Mouse (Mus musculus) brain, embryonic 14.5 days (tissue): ENCODE measurements around the gene Tmem184b. TPM values are rescaled to one million over a fixed set of nuclear protein-coding genes. Genes with fewer than 3 reads are reported as not detected.
A peak's percentile ranks its signal among the peaks of the same experiment; 100 is the strongest.

Experiments used
- DNase-seq: peaks from one replicate; pipeline ENCODE4 v3.0.0-alpha.2; 2011; ENCODE audit warnings: low read depth
- CTCF ChIP-seq: fragments of 200-500 bp; IDR thresholded peaks from 2 replicates; pipeline ENCODE4 v1.5.1; 2012; ENCODE audit warnings: inconsistent platforms, mild to moderate bottlenecking, moderate library complexity, borderline replicate concordance; ENCODE audit not compliant: insufficient read depth, insufficient read length; ENCODE audit errors: extremely low read depth
- POLR2A ChIP-seq: fragments of 200-500 bp; IDR thresholded peaks from 2 replicates; pipeline ENCODE4 v1.6.1; 2012; ENCODE audit warnings: mild to moderate bottlenecking, inconsistent platforms, borderline replicate concordance; ENCODE audit not compliant: poor library complexity, insufficient read depth, insufficient read length, severe bottlenecking; ENCODE audit errors: extremely low read depth
- polyA plus RNA-seq: library from polyadenylated mRNA; depleted of rRNA; stranded (reverse); fragments of >200 nt; gene quantifications from 2 replicates; pipeline ENCODE4 v1.2.3, GENCODE M21; 2012; rRNA removed

Tmem184b gene
- polyA plus RNA-seq, result 52.3 and 70.7 TPM in 2 replicates

DNA sequence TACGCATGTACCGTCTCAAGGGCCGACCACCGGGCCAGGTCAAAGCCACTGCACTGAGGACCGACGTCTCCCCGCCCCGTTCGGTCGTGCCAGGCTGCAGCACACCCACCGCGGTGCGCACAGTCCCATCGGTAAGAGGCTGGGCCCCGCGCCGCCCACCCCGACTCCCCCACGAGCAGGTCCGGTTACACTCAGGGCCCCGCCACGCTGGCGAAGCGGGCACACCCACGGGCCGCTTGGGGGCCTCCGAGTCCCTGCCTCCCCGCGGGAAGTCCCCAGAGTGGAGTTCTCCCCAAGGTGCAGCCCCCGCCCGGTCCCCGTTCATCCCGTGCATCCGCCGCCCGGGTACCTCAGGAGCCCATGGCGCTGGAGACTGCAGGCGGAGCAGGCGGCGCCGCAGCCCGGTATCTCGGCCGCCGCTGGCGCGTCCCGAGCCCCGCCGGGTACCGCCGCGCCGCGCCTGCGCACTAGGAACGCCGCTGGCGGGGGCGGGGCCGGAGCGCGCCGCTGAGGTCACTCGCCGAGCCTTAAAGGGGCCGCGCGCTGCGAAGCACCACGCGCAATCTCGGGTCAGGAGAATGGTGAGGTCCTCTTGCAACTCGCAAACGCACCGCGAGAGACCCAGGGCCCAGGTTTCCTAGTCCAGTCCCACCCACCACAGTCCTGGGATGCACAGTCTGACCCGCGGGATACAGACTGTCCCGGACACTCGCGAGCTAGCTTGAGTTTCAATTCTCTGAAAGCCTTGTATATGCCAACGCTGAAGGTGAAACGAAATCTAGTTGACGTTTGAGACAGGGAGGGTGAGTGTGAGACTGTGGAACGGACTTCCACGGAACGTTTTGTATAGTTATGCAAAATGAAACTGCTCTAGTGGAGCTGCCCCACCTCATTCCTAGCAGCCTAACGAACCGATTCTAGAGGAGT is at the start of gene Tmem184b:
TSS of gene Tmem184b (minus strand) at position 734 of the 927 bp plus-strand sequence.
- TF ChIP-seq POLR2A (peak; percentile 97), CTCF (no peak)
- DNase-seq, result peak; percentile 92

GRCm38 (mm10) chr15:79448041-79448440 is 44.7 kb upstream of the Tmem184b start:
- no peak for TF ChIP-seq POLR2A
- TF ChIP-seq CTCF, result no peak

DNA sequence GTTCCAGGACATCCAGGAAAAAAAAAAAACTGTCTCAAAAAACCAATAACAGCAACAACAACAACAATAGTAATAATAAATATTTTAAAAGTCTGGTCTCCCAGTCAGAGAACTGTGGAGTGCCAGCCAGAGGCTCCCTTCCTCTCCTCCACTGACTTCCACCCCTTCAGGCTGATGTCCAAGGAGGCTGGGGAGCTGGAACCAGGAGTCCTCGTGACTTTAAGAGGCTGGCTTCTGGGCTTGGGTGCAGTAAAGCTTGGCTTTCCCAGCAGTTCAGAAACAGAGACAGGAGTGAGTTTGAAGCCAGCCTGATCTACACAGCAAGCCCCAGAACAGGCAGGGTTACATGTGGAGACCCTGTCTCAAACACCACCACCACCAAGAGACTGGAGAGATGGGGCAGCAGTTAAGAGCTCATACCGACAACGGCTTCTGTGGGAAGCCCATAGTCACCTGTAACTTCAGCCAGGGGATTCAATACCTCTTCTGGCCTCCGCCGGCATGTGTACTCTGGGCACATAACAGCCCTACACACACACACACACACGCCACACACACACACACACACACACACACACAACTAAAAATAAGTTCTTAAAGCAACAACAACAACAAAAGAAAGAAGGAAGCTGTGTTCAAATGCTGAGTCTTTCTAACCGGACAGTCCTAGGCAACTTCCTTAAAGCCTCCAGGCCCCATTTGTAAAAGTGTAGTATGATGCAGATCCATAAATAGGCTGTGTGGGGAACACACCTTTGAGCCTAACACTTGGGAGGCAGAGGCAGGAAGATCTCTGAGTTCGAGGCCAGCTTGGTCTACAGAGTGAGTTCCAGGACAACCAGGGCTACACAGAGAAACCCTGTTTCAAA is 42.7 kb upstream of the Tmem184b start:
- no peak for DNase-seq
- TF ChIP-seq CTCF (no peak), POLR2A (no peak)

More at GRCm38 (mm10) chr15:79448041-79448440, 44.7 kb upstream of the Tmem184b start:
- DNase-seq, result no peak

DNA sequence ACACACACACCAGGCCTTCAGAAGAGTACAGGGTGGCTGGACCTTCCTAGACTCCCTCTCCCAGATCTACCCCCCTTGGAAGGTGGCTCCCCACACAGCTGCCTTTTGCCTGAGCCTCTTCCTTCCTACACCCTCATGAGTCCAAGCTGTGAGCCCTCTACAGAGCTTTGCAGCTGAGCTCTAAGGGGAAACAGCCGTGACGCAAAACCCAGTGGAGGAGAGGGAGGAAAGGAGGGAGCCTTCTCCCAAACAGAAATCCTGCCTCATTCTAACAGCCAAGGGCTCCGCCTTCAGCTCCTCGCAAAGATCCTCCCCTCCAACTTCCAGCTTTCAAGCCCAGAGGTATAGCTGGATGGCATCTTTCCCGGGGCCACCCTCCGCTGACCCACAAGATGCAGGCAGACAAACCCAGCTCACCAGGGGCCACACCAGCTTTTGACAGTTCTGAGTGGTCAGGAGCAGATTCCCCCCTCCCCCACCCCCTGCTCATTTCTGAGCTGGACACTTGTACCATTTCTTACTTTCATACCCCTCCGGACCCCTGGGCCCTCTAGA is 40.6 kb upstream of the Tmem184b start:
- no peak for DNase-seq
- TF ChIP-seq POLR2A, result no peak
- no peak for TF ChIP-seq CTCF

- TF ChIP-seq CTCF, result no peak
- TF ChIP-seq POLR2A, result no peak
- no peak for DNase-seq
Observed at GRCm38 (mm10) chr15:79442961-79443518, 39.7 kb upstream of the Tmem184b start.

GRCm38 (mm10) chr15:79442257-79442611 is 38.9 kb upstream of the Tmem184b start:
- DNase-seq, result no peak
- TF ChIP-seq POLR2A (no peak), CTCF (no peak)

DNA sequence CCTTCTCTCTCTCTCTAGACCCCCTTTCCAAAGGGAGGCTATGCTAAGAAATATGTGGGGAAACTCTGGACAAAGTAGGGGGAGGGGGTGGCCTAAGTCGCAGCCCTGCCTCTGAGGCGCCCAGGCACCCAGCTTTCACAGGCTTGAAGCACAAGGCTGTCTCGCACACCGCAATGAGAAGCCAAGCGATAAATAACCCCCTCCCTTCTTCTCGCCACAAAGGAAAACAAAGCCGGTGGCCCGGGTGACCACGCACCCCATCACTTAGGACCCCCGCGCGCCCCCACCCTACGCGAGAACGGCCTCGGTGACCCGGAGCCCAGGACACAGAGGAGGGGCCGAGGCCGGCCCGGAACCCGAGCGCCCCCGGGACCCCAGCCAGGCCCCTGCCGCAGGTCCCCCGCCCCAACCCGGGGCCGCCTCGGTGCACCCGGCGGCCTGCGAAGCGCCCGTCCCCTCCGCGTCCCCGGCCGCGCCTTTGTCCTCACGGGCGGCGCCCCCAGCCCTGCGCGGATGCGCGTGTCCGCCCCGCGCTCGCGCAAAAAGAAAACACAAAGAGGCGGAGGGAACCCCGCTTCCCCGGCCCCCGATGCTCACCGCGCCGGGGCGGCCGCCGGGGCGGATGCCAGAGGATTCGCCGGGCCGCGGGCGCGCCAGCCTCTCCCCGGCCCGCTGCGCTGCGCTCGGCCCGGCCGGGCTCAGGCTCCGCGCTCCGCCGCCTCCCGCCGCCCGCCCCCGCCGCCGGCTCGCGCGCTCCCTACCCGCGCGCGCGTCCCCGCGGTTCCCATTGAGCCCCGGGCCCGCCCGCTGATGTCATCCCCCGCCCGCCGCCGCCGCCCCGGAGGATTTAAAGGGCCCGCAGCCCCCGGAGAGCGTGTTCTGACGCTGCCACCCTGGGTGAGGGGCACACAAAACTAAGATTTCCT is 38.2 kb upstream of the Tmem184b start:
- peak; percentile 78 for TF ChIP-seq POLR2A
- TF ChIP-seq CTCF, result no peak
- DNase-seq, result peak; percentile 89

DNA sequence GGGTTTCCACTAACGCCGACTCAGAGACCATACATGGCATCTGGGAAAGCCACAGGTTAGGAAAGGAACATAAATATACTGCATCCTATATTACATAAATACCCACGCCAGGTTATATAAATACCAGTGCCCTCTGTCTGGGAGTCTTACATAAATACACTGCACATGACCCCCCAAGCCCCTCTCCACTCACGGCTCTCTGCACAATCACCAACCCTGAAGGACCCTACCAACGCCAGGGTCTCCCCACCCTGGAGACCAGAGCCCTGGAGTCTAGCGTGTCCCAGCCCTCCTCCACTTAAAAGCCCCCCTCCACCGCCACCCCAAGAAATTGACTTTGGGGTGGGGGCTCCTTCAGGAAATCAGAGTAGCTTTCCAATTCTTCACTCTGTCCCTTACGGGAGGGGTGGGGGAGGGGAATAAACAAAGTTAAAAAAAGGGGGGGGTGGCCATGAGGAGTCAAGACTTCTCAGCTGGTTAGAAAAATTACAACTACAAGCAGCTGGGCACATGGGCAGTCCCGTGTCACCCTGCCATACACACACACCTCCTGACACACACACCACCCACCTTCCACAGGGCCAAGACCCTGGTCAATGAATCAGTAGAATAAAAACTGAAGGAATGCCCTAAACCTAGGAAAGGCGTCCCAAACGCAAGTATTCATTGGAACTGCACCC is 37.4 kb upstream of the Tmem184b start:
- DNase-seq, result no peak

DNA sequence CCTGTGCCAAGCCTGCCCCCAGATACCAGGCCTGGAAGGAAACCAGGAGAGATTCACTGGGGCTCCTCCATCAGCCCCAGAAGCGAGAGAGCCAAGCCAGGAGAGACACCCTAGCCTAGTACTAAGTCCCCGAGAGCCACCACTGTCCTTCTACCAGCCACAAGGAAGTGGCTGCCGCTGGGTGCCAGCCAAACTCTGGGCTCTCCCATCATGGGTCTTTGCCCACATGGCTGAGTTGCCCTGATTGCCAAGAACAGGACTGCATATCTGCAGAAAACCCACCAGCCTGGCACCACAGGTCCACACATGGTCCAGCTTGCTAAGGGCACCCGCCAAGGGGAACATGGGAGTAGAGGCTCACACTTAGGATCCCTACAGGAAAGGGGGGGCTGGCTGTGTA is 36.9 kb upstream of the Tmem184b start:
- TF ChIP-seq CTCF (no peak), POLR2A (no peak)
- peak; percentile 62 for DNase-seq

More for the DNA sequence above, 37.4 kb upstream of the Tmem184b start:
- TF ChIP-seq CTCF, result no peak
- TF ChIP-seq POLR2A, result no peak
